Mouse (Mus musculus) brown adipose tissue, adult 24 weeks (tissue): ENCODE measurements around the gene Syne1. TPM values are rescaled to one million over a fixed set of nuclear protein-coding genes. Genes with fewer than 3 reads are reported as not detected.

Source experiments
- H3K27ac ChIP-seq: fragments of 200-500 bp; replicated peaks from 2 replicates; pipeline ENCODE4 v1.5.1; 2012; ENCODE audit warnings: low read depth, mild to moderate bottlenecking, low read length
- H3K4me1 ChIP-seq: fragments of 200-500 bp; 2 replicates; pipeline ENCODE4 v1.6.1; 2012; ENCODE audit warnings: low read length, mixed read lengths; ENCODE audit not compliant: control insufficient read depth, insufficient read depth, insufficient read length
- H3K4me3 ChIP-seq: fragments of 200-500 bp; 2 replicates; pipeline ENCODE4 v1.5.1; 2012; ENCODE audit warnings: low read depth, mild to moderate bottlenecking, low read length, moderate library complexity; ENCODE audit not compliant: insufficient read depth
- polyA plus RNA-seq: library from polyadenylated mRNA; stranded (reverse); fragments of >200 nt; gene quantifications from 2 replicates; pipeline ENCODE4 v1.2.4, GENCODE M21; 2012; ENCODE audit not compliant: missing spikeins, insufficient read depth, insufficient read length

The Syne1 gene
- polyA plus RNA-seq, 1 experiment: 8.1 TPM

DNA sequence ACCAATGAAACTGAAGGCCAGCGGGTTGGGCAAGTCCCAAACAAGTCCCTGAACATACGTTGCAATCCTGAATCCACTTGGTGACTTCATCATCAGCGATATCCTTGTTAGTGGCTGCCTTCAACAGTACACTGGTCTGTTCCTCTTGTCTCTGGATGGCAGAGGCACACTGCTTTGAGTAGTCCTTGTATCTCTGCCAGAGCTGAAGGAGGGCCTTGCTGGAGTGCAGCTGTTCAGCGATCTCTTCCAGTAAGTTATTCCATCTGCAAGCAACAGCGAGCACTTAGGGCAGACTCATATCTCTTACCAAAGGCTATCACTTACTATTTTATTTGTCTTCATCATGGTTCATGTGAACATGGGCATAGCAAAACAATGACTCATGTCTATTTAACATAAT is 440.5 kb downstream of the Syne1 start:
- Histone ChIP-seq H3K27ac (no peak overlapping the region; the same call in 1 of the 2 replicates), H3K4me1 (no peaks in the 10 kb centered on the region)

DNA sequence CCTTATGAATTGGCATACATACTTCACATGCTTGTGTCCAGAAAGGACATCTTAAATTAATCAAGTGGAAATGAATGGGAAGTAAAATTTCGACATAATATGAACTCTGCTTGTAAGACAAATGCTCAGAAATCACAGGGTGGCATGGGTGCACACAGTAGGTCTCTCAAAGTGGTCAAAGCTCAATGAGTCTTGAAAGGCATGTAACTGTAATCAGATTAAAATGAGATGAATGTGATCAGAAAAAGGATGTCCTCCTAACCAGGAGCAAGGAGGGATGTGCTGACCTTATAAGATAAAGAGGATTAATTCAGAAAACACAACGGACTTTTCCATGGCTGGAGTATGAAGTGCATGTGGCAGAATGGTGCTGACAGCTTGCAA is 453.5 kb downstream of the Syne1 start:
- Histone ChIP-seq H3K4me3 (no peak overlapping the region), H3K27ac (no peak overlapping the region), H3K4me1 (no peaks in the 10 kb centered on the region)

More for the DNA sequence above, 440.5 kb downstream of the Syne1 start:
- H3K4me3 ChIP-seq: no peak overlapping the region

DNA sequence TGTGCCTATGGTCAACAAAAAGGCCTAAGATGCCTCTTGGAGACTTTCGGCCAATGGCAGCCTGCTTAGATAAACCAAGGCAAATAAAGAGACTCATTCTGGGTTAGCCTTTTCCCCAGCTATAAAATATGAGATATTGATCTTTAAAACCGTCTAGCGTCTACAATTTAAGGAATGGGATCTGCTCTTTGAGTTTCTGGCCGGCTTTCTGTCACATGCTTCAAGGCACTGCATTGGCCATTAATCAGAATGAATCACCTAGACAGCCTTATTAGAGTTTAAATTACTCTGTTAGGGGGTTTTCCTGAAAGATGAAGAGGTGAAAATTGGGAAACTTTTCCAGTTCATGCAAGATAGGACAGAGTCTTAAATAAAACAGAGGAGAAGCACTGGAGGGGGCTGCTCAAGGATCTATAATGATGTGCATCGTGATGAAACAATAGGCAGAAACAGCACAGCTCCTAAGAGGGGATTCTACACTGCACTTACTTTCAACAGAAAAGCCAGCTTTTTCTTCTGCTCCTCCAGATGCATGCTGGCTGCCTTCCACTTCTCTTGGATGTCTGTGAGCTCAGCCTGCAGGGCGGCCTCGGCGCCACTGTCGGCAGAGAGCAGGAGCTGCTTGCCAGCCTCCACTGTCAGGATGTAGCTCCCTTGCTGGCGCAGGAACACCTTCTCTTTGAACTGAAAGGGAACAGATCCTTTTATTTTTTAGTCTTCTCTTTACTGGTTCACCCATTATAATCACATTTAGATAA is 454.1 kb downstream of the Syne1 start:
- no peak overlapping the region for H3K4me3 ChIP-seq
- H3K4me1 ChIP-seq: no peaks in the 10 kb centered on the region
- no peak overlapping the region for H3K27ac ChIP-seq

DNA sequence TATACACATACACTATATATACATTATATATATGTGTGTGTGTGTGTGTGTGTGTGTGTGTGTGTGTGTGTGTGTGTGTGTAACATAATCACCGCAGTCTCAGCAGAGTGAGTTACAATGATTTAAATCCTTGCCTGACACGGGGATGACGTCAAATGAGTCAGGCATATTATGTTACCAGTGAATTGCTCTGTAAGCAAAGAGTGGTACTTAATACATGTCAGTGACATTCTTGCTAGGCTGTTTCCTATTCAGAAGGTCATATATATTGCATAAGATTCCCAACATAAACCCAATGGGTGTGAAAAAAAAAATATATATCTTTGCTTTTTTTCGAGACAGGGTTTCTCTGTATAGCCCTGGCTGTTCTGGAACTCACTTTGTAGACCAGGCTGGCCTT is 462.1 kb downstream of the Syne1 start:
- no peaks in the 10 kb centered on the region for H3K4me1 ChIP-seq
- H3K4me3 ChIP-seq: no peak overlapping the region

DNA sequence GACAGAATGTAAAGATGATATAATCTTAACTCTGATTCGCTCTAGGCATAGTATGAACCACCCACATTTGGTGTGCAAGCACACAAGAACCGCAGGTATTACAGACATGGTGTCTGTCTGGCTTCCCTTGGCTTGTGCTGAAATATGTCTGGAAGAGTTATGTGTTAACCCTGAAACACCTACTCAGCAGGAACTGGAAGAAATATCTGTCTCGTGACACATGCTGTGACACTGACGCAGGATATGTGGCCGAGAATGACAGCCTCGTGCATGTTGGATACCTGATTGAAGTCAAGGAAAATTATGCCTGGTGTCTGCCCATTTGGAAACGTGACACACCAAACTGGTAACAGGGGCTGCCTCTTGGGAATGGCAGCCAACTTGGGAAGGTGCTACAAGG is 463.9 kb downstream of the Syne1 start:
- no peak overlapping the region for H3K4me3 ChIP-seq
- H3K27ac ChIP-seq: no peak overlapping the region
- no peaks in the 10 kb centered on the region for H3K4me1 ChIP-seq

More for the DNA sequence above, 462.1 kb downstream of the Syne1 start:
- no peak overlapping the region for H3K27ac ChIP-seq

DNA sequence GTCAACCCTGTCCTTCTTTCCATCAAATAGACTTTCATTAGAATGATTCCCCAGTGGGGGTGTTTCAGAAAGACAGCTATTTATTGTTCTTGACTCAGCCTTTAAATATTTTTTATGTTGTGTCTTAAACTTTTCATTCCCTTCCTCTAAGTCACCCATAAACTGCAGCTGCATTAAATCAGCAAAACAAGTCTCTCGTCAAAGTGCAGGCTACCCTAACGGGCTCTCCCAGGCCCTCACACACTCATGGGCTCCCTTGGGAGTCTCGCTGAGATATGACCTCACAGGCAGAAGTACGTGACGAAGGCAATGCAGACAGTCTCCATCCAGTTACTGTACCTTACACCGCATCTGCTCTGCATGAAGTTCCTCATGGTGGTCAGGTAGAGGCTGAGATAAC is 465.0 kb downstream of the Syne1 start:
- H3K4me1 ChIP-seq: no peaks in the 10 kb centered on the region
- no peak overlapping the region for H3K27ac ChIP-seq
- H3K4me3 ChIP-seq: no peak overlapping the region

DNA sequence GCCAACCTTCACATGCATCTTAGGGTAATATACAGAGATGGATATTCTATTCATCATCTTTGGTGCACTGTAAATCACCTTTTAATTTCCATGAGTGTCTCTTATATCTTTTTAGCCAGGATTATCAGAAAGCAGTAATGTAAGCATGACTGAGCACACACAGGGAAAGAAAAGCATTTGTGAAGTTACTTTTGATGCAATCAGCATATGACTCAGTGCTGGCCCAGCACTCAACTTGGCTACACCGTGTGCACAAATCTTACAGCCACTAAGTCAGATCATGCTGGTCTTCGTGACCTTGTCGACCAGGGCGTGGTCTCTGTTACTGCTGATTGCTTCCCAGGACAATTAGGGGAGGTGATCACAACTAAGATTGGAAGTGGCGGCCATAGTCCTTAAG is 465.5 kb downstream of the Syne1 start:
- no peak overlapping the region for H3K27ac ChIP-seq
- no peaks in the 10 kb centered on the region for H3K4me1 ChIP-seq
- no peak overlapping the region for H3K4me3 ChIP-seq

DNA sequence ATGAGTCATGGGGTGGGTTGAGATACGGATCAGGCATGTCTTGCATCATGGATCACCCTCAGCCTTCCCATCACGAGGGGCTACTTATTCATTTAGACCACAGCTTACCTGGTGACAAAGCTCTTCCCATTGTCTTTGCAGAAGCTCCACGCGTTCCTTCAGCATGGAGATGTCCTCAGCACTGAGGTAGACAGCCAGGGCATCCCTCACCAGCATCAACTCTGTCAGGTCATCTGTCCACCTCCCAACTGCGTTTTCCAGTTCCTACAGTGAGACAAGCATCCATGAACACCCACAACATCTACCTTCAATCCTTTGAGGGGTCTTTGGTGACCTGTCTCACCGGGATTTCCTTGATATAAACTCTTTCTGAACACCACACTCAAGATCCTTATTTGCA is 467.6 kb downstream of the Syne1 start:
- H3K27ac ChIP-seq: no peak overlapping the region
- H3K4me1 ChIP-seq: no peaks in the 10 kb centered on the region
- no peak overlapping the region for H3K4me3 ChIP-seq

DNA sequence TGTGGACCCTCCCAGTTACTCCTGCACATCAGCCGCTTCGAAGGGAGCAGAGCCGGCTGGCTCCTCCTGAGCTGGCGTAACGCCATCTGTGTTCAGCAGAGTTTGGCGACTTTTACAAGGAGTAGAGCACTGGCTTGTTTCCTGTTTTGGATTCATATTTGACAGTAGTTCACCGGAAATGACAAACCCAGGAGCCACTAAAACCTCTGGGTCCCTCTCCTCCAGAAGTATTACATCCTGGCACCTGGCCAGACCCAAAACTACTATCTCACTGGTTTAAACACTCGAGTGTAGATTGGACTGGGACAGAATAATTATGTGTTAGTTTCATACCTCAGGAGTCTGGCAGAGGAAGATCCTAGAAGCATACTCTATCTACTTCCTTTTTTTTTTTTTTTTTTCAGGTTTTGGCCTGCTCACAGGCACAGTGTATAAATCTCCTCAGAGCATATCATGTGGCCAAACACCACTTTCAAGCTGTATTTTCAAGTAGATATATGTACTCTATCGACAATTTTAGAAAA is 471.3 kb downstream of the Syne1 start:
- no peak overlapping the region for H3K27ac ChIP-seq

DNA sequence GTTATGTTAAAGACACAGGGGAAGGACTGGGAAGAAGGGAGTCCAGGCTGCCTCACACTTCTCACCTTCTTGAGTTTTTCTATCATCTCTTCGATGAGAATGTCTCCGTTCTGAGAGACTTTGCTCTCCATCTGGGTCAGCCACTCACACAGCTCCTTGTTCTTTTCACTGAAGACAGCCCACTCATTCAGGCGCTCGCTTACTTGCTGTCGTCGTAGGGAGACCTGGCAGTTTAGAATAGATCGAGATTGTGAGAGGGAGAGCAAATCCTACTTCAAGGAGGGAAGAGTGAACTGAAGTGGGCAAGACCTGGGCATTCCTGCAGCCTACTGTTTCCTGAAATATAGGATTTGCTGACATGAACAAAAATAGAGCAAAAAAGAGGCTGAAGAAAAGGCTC is 475.6 kb downstream of the Syne1 start:
- Histone ChIP-seq H3K4me1 (no peaks in the 10 kb centered on the region), H3K27ac (no peak overlapping the region), H3K4me3 (no peak overlapping the region)

More for the DNA sequence above, 471.3 kb downstream of the Syne1 start:
- Histone ChIP-seq H3K4me1 (no peaks in the 10 kb centered on the region), H3K4me3 (no peak overlapping the region)

DNA sequence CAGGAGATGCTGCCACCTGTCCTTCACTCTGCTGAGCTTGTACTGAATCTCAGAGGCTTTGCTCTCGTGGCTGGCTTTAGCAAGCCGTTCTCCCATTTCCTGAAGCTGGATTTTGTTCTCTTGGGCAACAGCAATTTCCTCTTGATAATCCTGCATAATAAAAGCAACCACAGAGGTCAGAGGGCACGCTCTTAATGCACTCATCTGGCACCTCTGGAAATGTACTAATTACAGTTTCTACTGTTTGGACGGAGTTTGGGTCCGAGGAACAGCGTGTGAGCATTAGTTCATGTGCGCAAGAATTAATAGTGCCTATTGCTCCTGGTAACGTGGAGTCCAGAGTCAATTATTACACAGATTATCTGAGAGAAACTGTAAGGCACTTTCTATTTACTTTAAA is 479.2 kb downstream of the Syne1 start:
- H3K4me1 ChIP-seq: no peaks in the 10 kb centered on the region
- no peak overlapping the region for H3K4me3 ChIP-seq
- H3K27ac ChIP-seq: no peak overlapping the region

DNA sequence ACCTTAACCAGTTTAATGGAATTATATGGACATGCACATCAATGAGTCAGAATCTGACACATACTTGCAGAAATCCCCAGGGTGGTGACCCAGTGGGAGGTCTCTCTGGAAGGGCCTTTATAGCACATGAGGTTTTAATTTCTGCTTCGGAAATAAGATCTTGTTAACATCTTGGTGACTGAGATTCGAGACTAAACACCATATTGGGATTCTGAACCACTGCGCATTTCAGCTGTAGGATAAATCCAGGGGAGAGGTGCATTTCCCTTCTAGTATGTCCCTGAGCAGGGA is 480.4 kb downstream of the Syne1 start:
- no peak overlapping the region for H3K4me3 ChIP-seq
- H3K4me1 ChIP-seq: no peaks in the 10 kb centered on the region
- H3K27ac ChIP-seq: peak overlapping the region; percentile 24; the same call in 1 of the 2 replicates

DNA sequence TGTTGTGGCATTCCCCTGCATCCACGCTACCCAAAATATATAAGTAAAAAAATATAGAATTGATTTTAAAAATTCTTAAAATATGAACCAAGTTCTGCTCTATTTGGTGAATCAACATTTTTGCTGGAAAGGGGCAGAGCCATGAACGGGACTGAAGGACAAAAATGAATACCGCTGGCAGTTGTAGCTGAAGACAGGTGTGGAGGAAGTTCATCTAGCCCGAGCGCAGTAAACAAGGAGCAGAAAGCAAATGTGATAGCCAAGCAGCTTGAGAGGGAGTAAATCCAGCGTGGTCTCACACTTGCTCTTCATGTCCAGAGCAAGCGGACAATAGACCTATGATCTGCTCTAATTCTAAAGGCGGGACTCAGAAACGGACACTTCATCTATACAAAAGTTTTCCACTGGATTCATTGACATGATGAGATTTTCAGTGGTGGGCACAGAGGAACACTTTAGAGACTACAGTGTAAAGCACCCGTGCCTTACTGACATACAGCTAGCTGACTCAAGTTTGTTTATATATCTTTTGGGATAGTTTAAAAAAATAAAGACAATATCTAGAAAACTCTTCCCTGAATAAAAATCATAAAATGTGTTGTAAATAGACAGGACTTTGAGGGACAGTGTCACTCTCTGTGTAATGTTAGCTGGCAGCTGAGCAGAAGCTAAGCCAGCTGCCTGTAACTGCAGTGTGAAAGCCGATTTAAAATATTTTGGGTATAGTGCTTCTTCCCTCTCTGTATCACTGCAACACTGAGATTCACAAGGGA is 480.9 kb downstream of the Syne1 start:
- Histone ChIP-seq H3K4me1 (no peaks in the 10 kb centered on the region), H3K27ac (no peak overlapping the region), H3K4me3 (no peak overlapping the region)

DNA sequence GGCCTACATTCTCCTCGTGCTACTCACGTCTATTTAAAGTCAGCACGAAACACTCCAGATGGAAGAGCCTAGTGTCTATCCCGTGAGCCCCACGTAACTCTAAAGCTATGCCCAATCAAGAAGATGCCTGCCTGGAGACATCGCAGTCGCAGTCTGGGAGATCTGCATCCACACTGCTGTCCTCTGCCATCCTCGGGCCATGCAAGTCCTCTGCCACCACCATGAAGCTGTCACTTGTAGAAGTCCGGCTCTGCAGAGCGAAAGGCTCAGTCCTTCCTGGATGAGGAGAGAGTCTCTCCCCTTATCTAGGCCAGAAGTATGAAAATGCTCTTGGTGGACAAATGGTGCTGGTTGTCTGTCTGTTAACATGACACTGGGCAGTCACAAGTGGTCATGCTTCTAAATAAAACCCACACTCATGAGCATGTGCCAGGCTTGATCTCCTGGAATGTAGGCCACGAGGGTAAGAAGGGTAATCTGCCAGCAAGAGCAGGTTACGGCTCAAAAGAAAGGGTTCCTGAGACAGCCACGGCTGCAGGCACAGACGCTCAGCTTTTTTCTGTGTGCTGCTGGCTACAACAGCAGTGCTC is 482.5 kb downstream of the Syne1 start, which contains the start of gene Gm10097:
Gm10097 (plus strand) TSS at position 517 of the 590 bp plus-strand sequence.
- Histone ChIP-seq H3K4me3 (no peak within 1 kb of the TSS), H3K4me1 (no peaks in the 10 kb centered on the region), H3K27ac (no peak within 1 kb of the TSS)

DNA sequence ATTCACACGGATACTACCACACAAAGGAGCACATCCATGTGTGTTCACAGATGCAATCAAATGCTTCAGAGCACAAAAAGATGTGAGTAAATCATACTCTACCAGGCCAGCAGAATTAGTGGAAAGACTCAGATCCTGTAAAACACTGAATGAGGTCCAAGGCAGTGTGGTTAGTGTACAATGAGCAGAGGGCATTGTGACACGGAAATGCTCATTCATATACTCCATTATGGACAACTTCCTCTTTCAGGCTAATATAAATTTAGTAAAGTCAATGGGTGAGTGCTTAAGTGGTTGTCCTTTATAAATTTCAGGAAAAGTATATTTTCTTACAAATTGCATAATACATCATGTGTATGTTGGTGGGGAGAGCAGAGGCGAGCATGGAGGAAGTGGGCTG is 484.2 kb downstream of the Syne1 start:
- H3K4me1 ChIP-seq: no peaks in the 10 kb centered on the region
- H3K4me3 ChIP-seq: no peak overlapping the region
- H3K27ac ChIP-seq: no peak overlapping the region
